Mouse (Mus musculus): ENCODE measurements at regions not wholly inside any gene's neighbourhood (a gene's known extent, or its start where the extent isn't known, plus 50 kb on each side); places are given as distances from the start of the nearest gene placed in this dataset.

DNA sequence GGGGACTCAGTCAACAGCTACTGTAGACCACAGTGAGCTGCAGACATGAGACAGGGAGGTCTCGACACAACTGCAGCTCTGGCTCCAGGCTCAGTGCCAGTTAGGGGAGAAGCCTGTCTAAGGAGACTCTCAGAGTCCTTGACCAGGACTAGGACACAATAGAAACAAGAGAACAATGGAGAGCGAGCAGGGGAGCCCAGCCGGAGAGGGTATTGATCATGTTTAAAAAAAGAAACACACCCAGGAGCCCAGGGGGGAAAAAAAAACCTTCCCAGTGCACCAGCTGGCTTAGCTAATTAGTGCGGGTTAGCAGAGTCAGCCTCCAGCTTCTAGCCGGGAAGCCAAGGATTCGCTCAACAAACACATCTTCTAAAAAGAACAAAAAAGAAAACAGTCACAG is 78.4 kb downstream of the Gm4791 start:
- TF ChIP-seq CTCF (IDR thresholded peaks at IDR 0.05; ENCODE audit: low read depth, low read length) (no peak), POLR2A (IDR thresholded peaks at IDR 0.05; ENCODE audit: extremely low read depth, insufficient read depth, low read length) (no peak)
